ENCODE assay signal across 13 mouse cellular contexts in genomic region chr9:66616858-66617257, GRCm38 (mm10).
"Had no signal": no experiment of that assay in that cellular context is flagged by ENCODE, and none has a peak within 500 bp of the region (broad histone marks: within the 10 kb centered on the region; RNA-seq: fewer than 3 reads in every experiment).

No protein-coding gene starts in this region.

- H3K27ac ChIP-seq: limb, embryonic 12.5 days; liver, embryonic 14.5 days; midbrain, embryonic 13.5 days; neural tube, embryonic 15.5 days had no signal

- DNase-seq: kidney, adult 8-10 months; kidney, postnatal 36 days; layer of hippocampus, adult 9-11 months; layer of hippocampus, postnatal 36 days; liver; lung, adult 18-20 months; lung, postnatal 4 days; right cerebral cortex, postnatal 4 days had no signal

- H3K9ac ChIP-seq: limb, embryonic 12.5 days; liver, embryonic 14.5 days; midbrain, embryonic 13.5 days; neural tube, embryonic 15.5 days had no signal

- H3K4me3 ChIP-seq: limb, embryonic 12.5 days; midbrain, embryonic 13.5 days; neural tube, embryonic 15.5 days had no signal

- H3K4me2 ChIP-seq: limb, embryonic 12.5 days; midbrain, embryonic 13.5 days; neural tube, embryonic 15.5 days had no signal

- H3K9me3 ChIP-seq: limb, embryonic 12.5 days; midbrain, embryonic 13.5 days; neural tube, embryonic 15.5 days had no signal

- H3K36me3 ChIP-seq: limb, embryonic 12.5 days; midbrain, embryonic 13.5 days; neural tube, embryonic 15.5 days had no signal

- H3K27me3 ChIP-seq: limb, embryonic 12.5 days; midbrain, embryonic 13.5 days; neural tube, embryonic 15.5 days had no signal

- ATAC-seq: intestine, postnatal 0 days; midbrain, embryonic 13.5 days had no signal
